Mouse (Mus musculus): ENCODE measurements around the gene Usp11. TPM values are rescaled to one million over a fixed set of nuclear protein-coding genes. Genes with fewer than 3 reads are reported as not detected.
"Not testable (repeated sequence)": the region's sequence is repeated elsewhere in the genome, so short reads cannot be mapped to it uniquely, and the experiment has no call there.

The Usp11 gene
- polyA plus RNA-seq, 1 experiment from 2014 or later, result 35.0 TPM

- 14% methylated on average over 23 of the region's 33 CpGs for WGBS
- H3K4me3 ChIP-seq (ENCODE audit: low read length), result peak overlapping the region; percentile 78
- no peaks in the 10 kb centered on the region for H3K27me3 ChIP-seq (ENCODE audit: control insufficient read depth, insufficient read depth, low read length)
- peak overlapping the region; percentile 98 for H3K27ac ChIP-seq (ENCODE audit: low read length)
- no peaks in the 10 kb centered on the region for H3K9me3 ChIP-seq (replicated peaks; ENCODE audit: control insufficient read depth, low read length)
- ATAC-seq (replicated peaks; ENCODE audit: extremely low read depth, insufficient read depth, low FRiP score), result peak; percentile 90
- H3K9ac ChIP-seq (ENCODE audit: low read length), result peak overlapping the region; percentile 90
- peak overlapping the region; percentile 76 for H3K4me2 ChIP-seq (ENCODE audit: low read depth, low read length)
- peaks cover 6% of the 10 kb centered on the region for H3K36me3 ChIP-seq (ENCODE audit: control insufficient read depth, insufficient read depth)
- H3K4me1 ChIP-seq (ENCODE audit: control insufficient read depth, insufficient read depth, low read length), result peaks cover 18% of the 10 kb centered on the region
Measured at GRCm38 (mm10) chrX:20688068-20688547, 15.6 kb upstream of the Usp11 start.

- 4% methylated on average over 22 of the region's 35 CpGs for WGBS
Measured at GRCm38 (mm10) chrX:20688615-20689014, 15.1 kb upstream of the Usp11 start.

GRCm38 (mm10) chrX:20691566-20691965 is 12.1 kb upstream of the Usp11 start:
- Histone ChIP-seq H3K4me2 (ENCODE audit: low read depth, low read length) (no peak overlapping the region), H3K36me3 (ENCODE audit: control insufficient read depth, insufficient read depth) (peaks cover 20% of the 10 kb centered on the region), H3K4me1 (ENCODE audit: control insufficient read depth, insufficient read depth, low read length) (peaks cover 17% of the 10 kb centered on the region), H3K9ac (ENCODE audit: low read length) (no peak overlapping the region), H3K4me3 (ENCODE audit: low read length) (no peak overlapping the region), H3K9me3 (replicated peaks; ENCODE audit: control insufficient read depth, low read length) (no peaks in the 10 kb centered on the region), H3K27me3 (ENCODE audit: control insufficient read depth, insufficient read depth, low read length) (no peaks in the 10 kb centered on the region), H3K27ac (ENCODE audit: low read length) (no peak overlapping the region)
- 62% methylated on average over 3 of the region's 3 CpGs for WGBS
- ATAC-seq (replicated peaks; ENCODE audit: extremely low read depth, insufficient read depth, low FRiP score), result no peak

More at GRCm38 (mm10) chrX:20688615-20689014, 15.1 kb upstream of the Usp11 start:
- H3K4me3 ChIP-seq (ENCODE audit: low read length), result peak overlapping the region; percentile 78
- peaks cover 18% of the 10 kb centered on the region for H3K4me1 ChIP-seq (ENCODE audit: control insufficient read depth, insufficient read depth, low read length)
- H3K9ac ChIP-seq (ENCODE audit: low read length), result peak overlapping the region; percentile 90
- peak overlapping the region; percentile 98 for H3K27ac ChIP-seq (ENCODE audit: low read length)
- ATAC-seq (replicated peaks; ENCODE audit: extremely low read depth, insufficient read depth, low FRiP score), result peak; percentile 52
- no peaks in the 10 kb centered on the region for H3K27me3 ChIP-seq (ENCODE audit: control insufficient read depth, insufficient read depth, low read length)
- peak overlapping the region; percentile 72 for H3K4me2 ChIP-seq (ENCODE audit: low read depth, low read length)
- no peaks in the 10 kb centered on the region for H3K9me3 ChIP-seq (replicated peaks; ENCODE audit: control insufficient read depth, low read length)
- H3K36me3 ChIP-seq (ENCODE audit: control insufficient read depth, insufficient read depth), result peaks cover 7% of the 10 kb centered on the region

- WGBS, result 86% methylated on average over 1 of the region's 1 CpGs
- H3K4me3 ChIP-seq (ENCODE audit: low read length), result no peak overlapping the region
- H3K36me3 ChIP-seq (ENCODE audit: control insufficient read depth, insufficient read depth), result peaks cover 28% of the 10 kb centered on the region
- H3K9ac ChIP-seq (ENCODE audit: low read length), result no peak overlapping the region
- H3K4me2 ChIP-seq (ENCODE audit: low read depth, low read length), result no peak overlapping the region
- no peak overlapping the region for H3K27ac ChIP-seq (ENCODE audit: low read length)
- no peak for ATAC-seq (replicated peaks; ENCODE audit: extremely low read depth, insufficient read depth, low FRiP score)
- no peaks in the 10 kb centered on the region for H3K27me3 ChIP-seq (ENCODE audit: control insufficient read depth, insufficient read depth, low read length)
- peaks cover 13% of the 10 kb centered on the region for H3K4me1 ChIP-seq (ENCODE audit: control insufficient read depth, insufficient read depth, low read length)
- no peaks in the 10 kb centered on the region for H3K9me3 ChIP-seq (replicated peaks; ENCODE audit: control insufficient read depth, low read length)
Measured at GRCm38 (mm10) chrX:20692616-20693015, 11.1 kb upstream of the Usp11 start.

GRCm38 (mm10) chrX:20695842-20696241 is 7.9 kb upstream of the Usp11 start:
- H3K4me2 ChIP-seq (ENCODE audit: low read depth, low read length), result no peak overlapping the region
- no peak overlapping the region for H3K4me3 ChIP-seq (ENCODE audit: low read length)
- peaks cover 5% of the 10 kb centered on the region for H3K4me1 ChIP-seq (ENCODE audit: control insufficient read depth, insufficient read depth, low read length)
- H3K36me3 ChIP-seq (ENCODE audit: control insufficient read depth, insufficient read depth), result peaks cover 34% of the 10 kb centered on the region
- H3K9ac ChIP-seq (ENCODE audit: low read length), result no peak overlapping the region
- no peaks in the 10 kb centered on the region for H3K27me3 ChIP-seq (ENCODE audit: control insufficient read depth, insufficient read depth, low read length)
- 0 out of 2 replicates have a peak, but pooled peaks have one; percentile 58 for ATAC-seq (replicated peaks; ENCODE audit: extremely low read depth, insufficient read depth, low FRiP score)
- no peaks in the 10 kb centered on the region for H3K9me3 ChIP-seq (replicated peaks; ENCODE audit: control insufficient read depth, low read length)
- H3K27ac ChIP-seq (ENCODE audit: low read length), result no peak overlapping the region; the same call in 1 of the 2 replicates
- 67% methylated on average over 4 of the region's 4 CpGs for WGBS

- ATAC-seq (replicated peaks; ENCODE audit: extremely low read depth, insufficient read depth, low FRiP score), result peak; percentile 96
- H3K27ac ChIP-seq (ENCODE audit: low read length), result peak overlapping the region; percentile 94
- 14% methylated on average over 31 of the region's 32 CpGs for WGBS
- peak overlapping the region; percentile 62 for H3K4me2 ChIP-seq (ENCODE audit: low read depth, low read length)
- H3K36me3 ChIP-seq (ENCODE audit: control insufficient read depth, insufficient read depth), result no peaks in the 10 kb centered on the region
- H3K4me3 ChIP-seq (ENCODE audit: low read length), result peak overlapping the region; percentile 67
- no peaks in the 10 kb centered on the region for H3K9me3 ChIP-seq (replicated peaks; ENCODE audit: control insufficient read depth, low read length)
- 0 out of 2 replicates have a peak, but pooled peaks cover 3% of the 10 kb centered on the region for H3K4me1 ChIP-seq (ENCODE audit: control insufficient read depth, insufficient read depth, low read length)
- no peaks in the 10 kb centered on the region for H3K27me3 ChIP-seq (ENCODE audit: control insufficient read depth, insufficient read depth, low read length)
- H3K9ac ChIP-seq (ENCODE audit: low read length), result peak overlapping the region; percentile 83
Measured at GRCm38 (mm10) chrX:20704295-20705082, 783 bp downstream of the Usp11 start.

GRCm38 (mm10) chrX:20705083-20705402 is 1.3 kb downstream of the Usp11 start:
- H3K9ac ChIP-seq (ENCODE audit: low read length), result peak overlapping the region; percentile 83; the same call in 1 of the 2 replicates
- no peaks in the 10 kb centered on the region for H3K27me3 ChIP-seq (ENCODE audit: control insufficient read depth, insufficient read depth, low read length)
- 0 out of 2 replicates have a peak, but pooled peaks cover 3% of the 10 kb centered on the region for H3K4me1 ChIP-seq (ENCODE audit: control insufficient read depth, insufficient read depth, low read length)
- H3K27ac ChIP-seq (ENCODE audit: low read length), result no peak overlapping the region
- ATAC-seq (replicated peaks; ENCODE audit: extremely low read depth, insufficient read depth, low FRiP score), result no peak
- peak overlapping the region; percentile 53 for H3K4me2 ChIP-seq (ENCODE audit: low read depth, low read length)
- H3K4me3 ChIP-seq (ENCODE audit: low read length), result peak overlapping the region; percentile 42
- no peaks in the 10 kb centered on the region for H3K36me3 ChIP-seq (ENCODE audit: control insufficient read depth, insufficient read depth)
- WGBS, result 22% methylated on average over 3 of the region's 3 CpGs
- H3K9me3 ChIP-seq (replicated peaks; ENCODE audit: control insufficient read depth, low read length), result no peaks in the 10 kb centered on the region

GRCm38 (mm10) chrX:20728681-20729080 is 25.0 kb downstream of the Usp11 start:
- ATAC-seq (replicated peaks; ENCODE audit: extremely low read depth, insufficient read depth, low FRiP score), result no peak
- Histone ChIP-seq H3K4me3 (ENCODE audit: low read length) (no peak overlapping the region), H3K4me2 (ENCODE audit: low read depth, low read length) (no peak overlapping the region), H3K27me3 (ENCODE audit: control insufficient read depth, insufficient read depth, low read length) (no peaks in the 10 kb centered on the region), H3K9me3 (replicated peaks; ENCODE audit: control insufficient read depth, low read length) (no peaks in the 10 kb centered on the region), H3K4me1 (ENCODE audit: control insufficient read depth, insufficient read depth, low read length) (no peaks in the 10 kb centered on the region), H3K27ac (ENCODE audit: low read length) (no peak overlapping the region), H3K9ac (ENCODE audit: low read length) (no peak overlapping the region), H3K36me3 (ENCODE audit: control insufficient read depth, insufficient read depth) (no peaks in the 10 kb centered on the region)
- 71% methylated on average over 5 of the region's 5 CpGs for WGBS

- not testable (repeated sequence) for H3K4me2 ChIP-seq (ENCODE audit: low read depth, low read length); H3K4me1 ChIP-seq (ENCODE audit: control insufficient read depth, insufficient read depth, low read length); H3K36me3 ChIP-seq (ENCODE audit: control insufficient read depth, insufficient read depth); H3K27me3 ChIP-seq (ENCODE audit: control insufficient read depth, insufficient read depth, low read length); H3K4me3 ChIP-seq (ENCODE audit: low read length); ATAC-seq (replicated peaks; ENCODE audit: extremely low read depth, insufficient read depth, low FRiP score); H3K27ac ChIP-seq (ENCODE audit: low read length); H3K9me3 ChIP-seq (replicated peaks; ENCODE audit: control insufficient read depth, low read length); H3K9ac ChIP-seq (ENCODE audit: low read length)
- 41% methylated on average over 10 of the region's 10 CpGs for WGBS
Measured at GRCm38 (mm10) chrX:20730048-20730447, 26.3 kb downstream of the Usp11 start.

Measured in heart, embryonic 16.5 days (tissue).